Mouse (Mus musculus): ENCODE data around the gene Msantd2. TPM values are rescaled to one million over a fixed set of nuclear protein-coding genes. Genes with fewer than 3 reads are reported as not detected.
A peak's percentile ranks its signal among the peaks of the same experiment; 100 is the strongest.

The Msantd2 gene
- polyA plus RNA-seq, 1 experiment from 2014 or later: 34.0 TPM

- Histone ChIP-seq H3K4me3 (replicated peaks; ENCODE audit: low read length) (no peak overlapping the region), H3K9ac (replicated peaks; ENCODE audit: low read depth, low read length) (no peak overlapping the region), H3K4me2 (ENCODE audit: low read length) (no peak overlapping the region), H3K4me1 (replicated peaks; ENCODE audit: control insufficient read depth, insufficient read depth, low read length) (no peaks in the 10 kb centered on the region), H3K27me3 (replicated peaks; ENCODE audit: control insufficient read depth, insufficient read depth, low read length) (no peaks in the 10 kb centered on the region), H3K9me3 (ENCODE audit: control insufficient read depth, low read length) (no peaks in the 10 kb centered on the region), H3K36me3 (ENCODE audit: control insufficient read depth, insufficient read depth) (no peaks in the 10 kb centered on the region), H3K27ac (ENCODE audit: low read length) (no peak overlapping the region)
- ATAC-seq: no peak
- 87% methylated on average over 4 of the region's 4 CpGs for WGBS
Measured at GRCm38 (mm10) chr9:37536851-37537250, 47.7 kb downstream of the Msantd2 start.

- ATAC-seq: no peak
- no peaks in the 10 kb centered on the region for H3K9me3 ChIP-seq (ENCODE audit: control insufficient read depth, low read length)
- H3K36me3 ChIP-seq (ENCODE audit: control insufficient read depth, insufficient read depth): no peaks in the 10 kb centered on the region
- 84% methylated on average over 5 of the region's 5 CpGs for WGBS
- H3K27ac ChIP-seq (ENCODE audit: low read length): no peak overlapping the region
- H3K4me1 ChIP-seq (replicated peaks; ENCODE audit: control insufficient read depth, insufficient read depth, low read length): no peaks in the 10 kb centered on the region
- no peak overlapping the region for H3K4me2 ChIP-seq (ENCODE audit: low read length)
- H3K27me3 ChIP-seq (replicated peaks; ENCODE audit: control insufficient read depth, insufficient read depth, low read length): no peaks in the 10 kb centered on the region
- no peak overlapping the region for H3K9ac ChIP-seq (replicated peaks; ENCODE audit: low read depth, low read length)
- H3K4me3 ChIP-seq (replicated peaks; ENCODE audit: low read length): no peak overlapping the region
Measured at GRCm38 (mm10) chr9:37537658-37538250, 48.6 kb downstream of the Msantd2 start.

- Histone ChIP-seq H3K9me3 (ENCODE audit: control insufficient read depth, low read length) (no peaks in the 10 kb centered on the region), H3K36me3 (ENCODE audit: control insufficient read depth, insufficient read depth) (no peaks in the 10 kb centered on the region), H3K4me3 (replicated peaks; ENCODE audit: low read length) (no peak within 1 kb of the TSS), H3K9ac (replicated peaks; ENCODE audit: low read depth, low read length) (no peak within 1 kb of the TSS), H3K27ac (ENCODE audit: low read length) (no peak within 1 kb of the TSS), H3K4me2 (ENCODE audit: low read length) (no peak within 1 kb of the TSS), H3K27me3 (replicated peaks; ENCODE audit: control insufficient read depth, insufficient read depth, low read length) (no peaks in the 10 kb centered on the region), H3K4me1 (replicated peaks; ENCODE audit: control insufficient read depth, insufficient read depth, low read length) (peaks cover 2% of the 10 kb centered on the region; the same call in 1 of the 2 replicates)
- 55% methylated on average over 23 of the region's 23 CpGs for WGBS
- no peak for ATAC-seq
Measured at GRCm38 (mm10) chr9:37539170-37540025, 50.3 kb downstream of the Msantd2 start, which contains the start of gene Vsig2. TSS of gene Vsig2 (plus strand) at chr9:37539255.

- no peak overlapping the region for H3K4me3 ChIP-seq (replicated peaks; ENCODE audit: low read length)
Measured at GRCm38 (mm10) chr9:37540226-37540625, 51.1 kb downstream of the Msantd2 start.

GRCm38 (mm10) chr9:37540701-37541575, 51.8 kb downstream of the Msantd2 start:
- ATAC-seq: no peak
- Histone ChIP-seq H3K27ac (ENCODE audit: low read length) (no peak overlapping the region), H3K27me3 (replicated peaks; ENCODE audit: control insufficient read depth, insufficient read depth, low read length) (peaks cover 6% of the 10 kb centered on the region; the same call in 1 of the 2 replicates), H3K9ac (replicated peaks; ENCODE audit: low read depth, low read length) (no peak overlapping the region), H3K9me3 (ENCODE audit: control insufficient read depth, low read length) (no peaks in the 10 kb centered on the region), H3K4me2 (ENCODE audit: low read length) (no peak overlapping the region), H3K4me1 (replicated peaks; ENCODE audit: control insufficient read depth, insufficient read depth, low read length) (peaks cover 10% of the 10 kb centered on the region), H3K36me3 (ENCODE audit: control insufficient read depth, insufficient read depth) (no peaks in the 10 kb centered on the region), H3K4me3 (replicated peaks; ENCODE audit: low read length) (no peak overlapping the region)
- WGBS: 80% methylated on average over 6 of the region's 6 CpGs

More at GRCm38 (mm10) chr9:37540226-37540625, 51.1 kb downstream of the Msantd2 start:
- Histone ChIP-seq H3K4me1 (replicated peaks; ENCODE audit: control insufficient read depth, insufficient read depth, low read length) (peaks cover 9% of the 10 kb centered on the region), H3K27ac (ENCODE audit: low read length) (no peak overlapping the region), H3K4me2 (ENCODE audit: low read length) (no peak overlapping the region), H3K36me3 (ENCODE audit: control insufficient read depth, insufficient read depth) (no peaks in the 10 kb centered on the region), H3K9me3 (ENCODE audit: control insufficient read depth, low read length) (no peaks in the 10 kb centered on the region), H3K27me3 (replicated peaks; ENCODE audit: control insufficient read depth, insufficient read depth, low read length) (0 out of 2 replicates have a peak, but pooled peaks cover under 1% of the 10 kb centered on the region), H3K9ac (replicated peaks; ENCODE audit: low read depth, low read length) (no peak overlapping the region)
- WGBS: 90% methylated on average over 4 of the region's 4 CpGs
- ATAC-seq: no peak

GRCm38 (mm10) chr9:37541851-37542642, 52.9 kb downstream of the Msantd2 start:
- Histone ChIP-seq H3K9me3 (ENCODE audit: control insufficient read depth, low read length) (no peaks in the 10 kb centered on the region), H3K9ac (replicated peaks; ENCODE audit: low read depth, low read length) (no peak overlapping the region), H3K4me3 (replicated peaks; ENCODE audit: low read length) (no peak overlapping the region), H3K4me2 (ENCODE audit: low read length) (no peak overlapping the region), H3K36me3 (ENCODE audit: control insufficient read depth, insufficient read depth) (no peaks in the 10 kb centered on the region), H3K4me1 (replicated peaks; ENCODE audit: control insufficient read depth, insufficient read depth, low read length) (peaks cover 10% of the 10 kb centered on the region), H3K27ac (ENCODE audit: low read length) (no peak overlapping the region), H3K27me3 (replicated peaks; ENCODE audit: control insufficient read depth, insufficient read depth, low read length) (peaks cover 12% of the 10 kb centered on the region; the same call in 1 of the 2 replicates)
- 74% methylated on average over 7 of the region's 7 CpGs for WGBS
- ATAC-seq: no peak

- no peaks in the 10 kb centered on the region for H3K9me3 ChIP-seq (ENCODE audit: control insufficient read depth, low read length)
- H3K4me3 ChIP-seq (replicated peaks; ENCODE audit: low read length): peak overlapping the region; percentile 30
- H3K27ac ChIP-seq (ENCODE audit: low read length): no peak overlapping the region
- 40% methylated on average over 12 of the region's 12 CpGs for WGBS
- peaks cover 10% of the 10 kb centered on the region for H3K4me1 ChIP-seq (replicated peaks; ENCODE audit: control insufficient read depth, insufficient read depth, low read length)
- peak overlapping the region; percentile 48 for H3K4me2 ChIP-seq (ENCODE audit: low read length)
- peaks cover 16% of the 10 kb centered on the region; the same call in 1 of the 2 replicates for H3K27me3 ChIP-seq (replicated peaks; ENCODE audit: control insufficient read depth, insufficient read depth, low read length)
- H3K36me3 ChIP-seq (ENCODE audit: control insufficient read depth, insufficient read depth): no peaks in the 10 kb centered on the region
- H3K9ac ChIP-seq (replicated peaks; ENCODE audit: low read depth, low read length): no peak overlapping the region
- no peak for ATAC-seq
Measured at GRCm38 (mm10) chr9:37543869-37544440, 54.8 kb downstream of the Msantd2 start.

GRCm38 (mm10) chr9:37544447-37545165, 55.5 kb downstream of the Msantd2 start:
- H3K27me3 ChIP-seq (replicated peaks; ENCODE audit: control insufficient read depth, insufficient read depth, low read length): peaks cover 16% of the 10 kb centered on the region
- ATAC-seq: peak; percentile 47
- peak overlapping the region; percentile 30 for H3K4me3 ChIP-seq (replicated peaks; ENCODE audit: low read length)
- no peaks in the 10 kb centered on the region for H3K36me3 ChIP-seq (ENCODE audit: control insufficient read depth, insufficient read depth)
- no peak overlapping the region for H3K27ac ChIP-seq (ENCODE audit: low read length)
- H3K4me2 ChIP-seq (ENCODE audit: low read length): peak overlapping the region; percentile 48
- under 1% methylated on average over 29 of the region's 29 CpGs for WGBS
- H3K9ac ChIP-seq (replicated peaks; ENCODE audit: low read depth, low read length): peak overlapping the region; percentile 27; the same call in 1 of the 2 replicates
- peaks cover 10% of the 10 kb centered on the region for H3K4me1 ChIP-seq (replicated peaks; ENCODE audit: control insufficient read depth, insufficient read depth, low read length)
- H3K9me3 ChIP-seq (ENCODE audit: control insufficient read depth, low read length): no peaks in the 10 kb centered on the region

Data from forebrain, embryonic 16.5 days (tissue).